Mouse (Mus musculus) hindbrain, embryonic 16.5 days (tissue): ENCODE data around the gene Cand1. TPM values are rescaled to one million over a fixed set of nuclear protein-coding genes. Genes with fewer than 3 reads are reported as not detected.

ENCODE experiments used
- ATAC-seq: fragments of 200-750 bp; cut with Nextera tagmentation; 2 replicates; pipeline ENCODE4 v1.8.0; 2017; ENCODE audit warnings: moderate TSS enrichment, moderate library complexity
- H3K27ac ChIP-seq: fragments of 300-500 bp; sonication (generic); 2 replicates; pipeline ENCODE4 v1.5.1; 2014; ENCODE audit warnings: low read depth, mild to moderate bottlenecking, control low read depth, low read length, moderate library complexity
- H3K27me3 ChIP-seq: fragments of 300-500 bp; sonication (generic); replicated peaks from 2 replicates; pipeline ENCODE4 v1.6.1; 2014; ENCODE audit warnings: low read length; ENCODE audit not compliant: control insufficient read depth, insufficient read depth
- H3K36me3 ChIP-seq: fragments of 300-500 bp; sonication (generic); 2 replicates; pipeline ENCODE4 v1.6.1; 2014; ENCODE audit warnings: mild to moderate bottlenecking, low read length, moderate library complexity, mixed read lengths; ENCODE audit not compliant: control insufficient read depth, insufficient read depth
- H3K4me1 ChIP-seq: fragments of 300-500 bp; sonication (generic); 2 replicates; pipeline ENCODE4 v1.6.1; 2014; ENCODE audit warnings: low read depth, low read length; ENCODE audit not compliant: control insufficient read depth, insufficient read depth
- H3K4me2 ChIP-seq: fragments of 300-500 bp; sonication (generic); 2 replicates; pipeline ENCODE4 v1.6.1; 2014; ENCODE audit warnings: mild to moderate bottlenecking, low read length, control low read depth, moderate library complexity
- H3K4me3 ChIP-seq: fragments of 300-500 bp; sonication (generic); 2 replicates; pipeline ENCODE4 v1.5.1; 2014; ENCODE audit warnings: mild to moderate bottlenecking, low read length, control low read depth, moderate library complexity
- H3K9ac ChIP-seq: fragments of 300-500 bp; sonication (generic); 2 replicates; pipeline ENCODE4 v1.6.1; 2014; ENCODE audit warnings: low read depth, mild to moderate bottlenecking, control low read depth, low read length, moderate library complexity
- H3K9me3 ChIP-seq: fragments of 300-500 bp; sonication (generic); 2 replicates; pipeline ENCODE4 v1.6.1; 2014; ENCODE audit warnings: mild to moderate bottlenecking, low read length, moderate library complexity; ENCODE audit not compliant: control insufficient read depth
- WGBS: fragments of 180-500 bp; shearing (Covaris S2); extraction: QIAGEN DNeasy Blood & Tissue Kit; methylation state at CpG from one replicate; pipeline ENCODE4 v1.1.7; 2014; 5-methylcytosine and 5-hydroxymethylcytosine counted together
- polyA plus RNA-seq: library from polyadenylated mRNA; unstranded; fragments of >200 nt; fragmentation: Nextera tagmentation; extraction: Ambion mirVana; gene quantifications from 2 replicates; pipeline ENCODE4 v1.2.1, GENCODE M21; 2015

The Cand1 gene
- polyA plus RNA-seq, 1 experiment from 2014 or later = 36.2 TPM

- Histone ChIP-seq H3K27ac (no peak overlapping the region), H3K4me2 (no peak overlapping the region), H3K9me3 (no peaks in the 10 kb centered on the region; the same call in 1 of the 2 replicates), H3K36me3 (no peaks in the 10 kb centered on the region), H3K27me3 (no peaks in the 10 kb centered on the region), H3K4me1 (no peaks in the 10 kb centered on the region), H3K4me3 (no peak overlapping the region), H3K9ac (no peak overlapping the region)
- no peak for ATAC-seq
- WGBS = 66% methylated on average over 8 of the region's 8 CpGs
These were observed 78.0 kb downstream of the Cand1 start for GRCm38 (mm10) chr10:119161820-119162382.

GRCm38 (mm10) chr10:119160161-119160560 lies 79.7 kb downstream of the Cand1 start:
- Histone ChIP-seq H3K4me1 (no peaks in the 10 kb centered on the region), H3K4me2 (no peak overlapping the region), H3K9ac (no peak overlapping the region), H3K27ac (no peak overlapping the region), H3K36me3 (no peaks in the 10 kb centered on the region), H3K4me3 (no peak overlapping the region), H3K9me3 (no peaks in the 10 kb centered on the region; the same call in 1 of the 2 replicates), H3K27me3 (no peaks in the 10 kb centered on the region)
- no peak for ATAC-seq
- 94% methylated on average over 6 of the region's 6 CpGs for WGBS

- H3K9me3 ChIP-seq = no peaks in the 10 kb centered on the region
- H3K4me2 ChIP-seq = no peak overlapping the region
- H3K4me3 ChIP-seq = no peak overlapping the region
- WGBS = 70% methylated on average over 4 of the region's 4 CpGs
- no peaks in the 10 kb centered on the region for H3K27me3 ChIP-seq
- H3K36me3 ChIP-seq = no peaks in the 10 kb centered on the region
- H3K9ac ChIP-seq = no peak overlapping the region
- H3K27ac ChIP-seq = no peak overlapping the region
- no peak for ATAC-seq
- no peaks in the 10 kb centered on the region for H3K4me1 ChIP-seq
These were observed 90.6 kb downstream of the Cand1 start for GRCm38 (mm10) chr10:119149261-119149660.

Other genes starting within 250 kb of the Cand1 start
- 16.6 and 16.7 TPM in 2 replicates for gene Grip1, start 213.8 kb upstream of the Cand1 start, polyA plus RNA-seq